19 mouse cellular contexts compared by ENCODE assay signal in the genomic region with DNA sequence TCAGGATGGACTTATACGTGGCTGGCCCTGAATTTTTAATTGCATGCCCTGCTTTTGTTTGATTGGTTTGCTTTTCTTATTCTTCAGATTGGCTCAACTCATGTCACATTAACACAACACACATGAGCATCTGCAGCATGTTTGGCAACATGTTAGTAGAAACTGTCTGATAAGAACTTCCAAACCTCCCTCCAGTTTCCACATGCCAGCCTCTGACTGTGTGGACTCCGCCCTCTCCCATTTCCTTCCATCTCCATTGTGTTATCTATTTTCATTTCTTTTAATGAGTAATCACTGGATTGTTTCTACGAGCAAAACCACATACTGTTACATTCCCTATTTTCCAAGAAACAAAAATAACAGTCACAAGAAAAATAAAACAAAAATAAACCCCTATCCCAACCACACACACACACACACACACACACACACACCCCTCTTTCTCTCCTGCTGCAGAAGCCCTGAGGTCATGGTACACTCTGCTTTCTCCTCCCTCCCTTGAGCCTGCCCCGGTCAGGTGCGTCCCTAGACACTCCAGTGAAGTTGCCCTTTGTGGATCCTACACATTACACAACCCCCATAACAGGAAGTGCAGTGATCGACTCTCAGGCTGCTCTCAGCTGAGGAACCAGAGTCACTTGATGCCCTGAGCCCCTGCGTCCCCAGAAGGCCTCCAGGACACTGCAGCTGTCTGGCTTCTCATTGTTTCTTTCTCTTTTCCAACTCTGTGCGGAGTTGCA. TPM values are rescaled to one million over a fixed set of nuclear protein-coding genes. Genes with fewer than 3 reads are reported as not detected.
DNase-seq lines count a peak whose midpoint lies in the region; ATAC-seq lines count a peak whose summit lies in the region.
"Had no signal": no experiment of that assay in that cellular context is flagged by ENCODE, and none has a peak within 500 bp of the region (broad histone marks: within the 10 kb centered on the region; RNA-seq: fewer than 3 reads in every experiment).

No protein-coding gene starts in this region.

- DNase-seq in liver, embryonic 13.5 days = no peak
- DNase-seq in adrenal gland, adult 2 months = no peak
- DNase-seq in cerebellum, adult 11-12 months = no peak
- DNase-seq in heart, embryonic 10.5 days (ENCODE audit: low spot score) = no peak
- DNase-seq: adrenal gland, postnatal 10 days; gastrocnemius, postnatal 25 days; thymus, adult 18-20 months had no signal

- no peak overlapping the region for H3K9ac ChIP-seq in kidney, embryonic 15.5 days
- no peak overlapping the region for H3K9ac ChIP-seq in liver, embryonic 13.5 days
- H3K9ac ChIP-seq: forebrain, embryonic 15.5 days; heart, embryonic 15.5 days; hindbrain, embryonic 15.5 days; neural tube, embryonic 13.5 days had no signal

- H3K4me1 ChIP-seq in kidney, embryonic 15.5 days = peaks cover 29% of the 10 kb centered on the region
- peaks cover 31% of the 10 kb centered on the region for H3K4me1 ChIP-seq in liver, embryonic 13.5 days (replicated peaks)
- peaks cover 21% of the 10 kb centered on the region for H3K4me1 ChIP-seq in heart, embryonic 10.5 days
- H3K4me1 ChIP-seq: forebrain, embryonic 15.5 days; hindbrain, embryonic 15.5 days had no signal

- 60% methylated on average over 8 of the region's 8 CpGs for WGBS in kidney, embryonic 15.5 days
- WGBS in liver, embryonic 13.5 days (ENCODE audit: insufficient replicate concordance) = 29% methylated on average over 8 of the region's 8 CpGs
- 65% methylated on average over 8 of the region's 8 CpGs for WGBS in heart, embryonic 10.5 days

- ATAC-seq in common myeloid progenitor, adult 5-6 weeks (replicated peaks; ENCODE audit: low read depth, poor library complexity, severe bottlenecking) = peak; percentile 76
- ATAC-seq in kidney, embryonic 15.5 days (replicated peaks; ENCODE audit: low FRiP score) = 0 out of 2 replicates have a peak, but pooled peaks have one; percentile 52
- peak; percentile 73 for ATAC-seq in liver, embryonic 13.5 days (ENCODE audit: low read depth)
- peak; percentile 70 for ATAC-seq in megakaryocyte progenitor cell, adult 5-6 weeks (replicated peaks; ENCODE audit: poor library complexity)
- ATAC-seq: forebrain, embryonic 15.5 days had no signal

- H3K36me3 ChIP-seq in kidney, embryonic 15.5 days = no peaks in the 10 kb centered on the region
- no peaks in the 10 kb centered on the region for H3K36me3 ChIP-seq in liver, embryonic 13.5 days
- H3K36me3 ChIP-seq in heart, embryonic 10.5 days = no peaks in the 10 kb centered on the region
- H3K36me3 ChIP-seq: forebrain, embryonic 15.5 days; heart, embryonic 15.5 days; hindbrain, embryonic 15.5 days; neural tube, embryonic 13.5 days had no signal

- no peak overlapping the region for H3K27ac ChIP-seq in kidney, embryonic 15.5 days
- no peak overlapping the region for H3K27ac ChIP-seq in liver, embryonic 13.5 days
- no peak overlapping the region; the same call in 1 of the 2 replicates for H3K27ac ChIP-seq in heart, embryonic 10.5 days
- H3K27ac ChIP-seq: forebrain, embryonic 15.5 days; heart, embryonic 15.5 days; hindbrain, embryonic 15.5 days; macrophage; neural tube, embryonic 13.5 days had no signal

- no peak overlapping the region for H3K4me2 ChIP-seq in kidney, embryonic 15.5 days
- no peak overlapping the region for H3K4me2 ChIP-seq in liver, embryonic 13.5 days
- H3K4me2 ChIP-seq: forebrain, embryonic 15.5 days; heart, embryonic 15.5 days; hindbrain, embryonic 15.5 days; neural tube, embryonic 13.5 days had no signal

- H3K9me3 ChIP-seq in kidney, embryonic 15.5 days (replicated peaks) = no peaks in the 10 kb centered on the region
- no peaks in the 10 kb centered on the region for H3K9me3 ChIP-seq in liver, embryonic 13.5 days (replicated peaks)
- H3K9me3 ChIP-seq in heart, embryonic 10.5 days = no peaks in the 10 kb centered on the region
- H3K9me3 ChIP-seq: forebrain, embryonic 15.5 days; heart, embryonic 15.5 days; hindbrain, embryonic 15.5 days; neural tube, embryonic 13.5 days had no signal

- peaks cover 2% of the 10 kb centered on the region for H3K27me3 ChIP-seq in kidney, embryonic 15.5 days
- no peaks in the 10 kb centered on the region for H3K27me3 ChIP-seq in liver, embryonic 13.5 days
- peaks cover 57% of the 10 kb centered on the region for H3K27me3 ChIP-seq in heart, embryonic 10.5 days (ENCODE audit: insufficient read depth, poor library complexity, severe bottlenecking)
- H3K27me3 ChIP-seq: forebrain, embryonic 15.5 days; hindbrain, embryonic 15.5 days; neural tube, embryonic 13.5 days had no signal

- H3K4me3 ChIP-seq in kidney, embryonic 15.5 days (replicated peaks) = no peak overlapping the region
- no peak overlapping the region for H3K4me3 ChIP-seq in liver, embryonic 13.5 days (replicated peaks)
- H3K4me3 ChIP-seq in heart, embryonic 10.5 days = no peak overlapping the region
- H3K4me3 ChIP-seq: forebrain, embryonic 15.5 days; heart, embryonic 15.5 days; hindbrain, embryonic 15.5 days; neural tube, embryonic 13.5 days had no signal

RNA-seq across cellular contexts. Expression of gene Gkn3, which starts 4.9 kb away (rescaled TPM):
- not detected in 2 replicates for total RNA-seq in common myeloid progenitor, adult 5-6 weeks (2017)
- 0.43 and 0.72 TPM in 2 replicates for polyA plus RNA-seq in kidney, embryonic 15.5 days (2015; fragmentation: Nextera tagmentation; extraction: Ambion mirVana)
- polyA plus RNA-seq in liver, embryonic 13.5 days (2015; fragmentation: Nextera tagmentation; extraction: Ambion mirVana) = 0.13 TPM in 1 of 2 replicates, not detected in the other
- total RNA-seq in megakaryocyte progenitor cell, adult 5-6 weeks (2015) = not detected in 2 replicates
- total RNA-seq in megakaryocyte progenitor cell, adult 5-6 weeks (2017) = not detected in 2 replicates
- total RNA-seq in adrenal gland, adult 2 months (2021) = under 1 TPM; 0.58 to 0.59 TPM
- polyA plus RNA-seq in adrenal gland, adult 2 months (2012; rRNA removed) = 0.28 and 0.69 TPM in 2 replicates
- 0.17 and 0.58 TPM in 2 replicates for polyA plus RNA-seq in heart, embryonic 10.5 days (2016; fragmentation: Nextera tagmentation; extraction: Ambion mirVana)
- polyA plus RNA-seq: macrophage; neural tube, embryonic 13.5 days had no signal

RNA-seq across cellular contexts. Expression of gene Gkn2, which starts 20.5 kb away (rescaled TPM):
- total RNA-seq in common myeloid progenitor, adult 5-6 weeks (2017) = not detected in 2 replicates
- polyA plus RNA-seq in kidney, embryonic 15.5 days (2015; fragmentation: Nextera tagmentation; extraction: Ambion mirVana) = not detected in 2 replicates
- not detected in 2 replicates for polyA plus RNA-seq in liver, embryonic 13.5 days (2015; fragmentation: Nextera tagmentation; extraction: Ambion mirVana)
- total RNA-seq in megakaryocyte progenitor cell, adult 5-6 weeks (2015) = not detected in 2 replicates
- total RNA-seq in megakaryocyte progenitor cell, adult 5-6 weeks (2017) = not detected in 2 replicates
- not detected for total RNA-seq in adrenal gland, adult 2 months (2021)
- polyA plus RNA-seq in adrenal gland, adult 2 months (2012; rRNA removed) = 1.8 TPM in 1 of 2 replicates, not detected in the other
- not detected in 2 replicates for polyA plus RNA-seq in heart, embryonic 10.5 days (2016; fragmentation: Nextera tagmentation; extraction: Ambion mirVana)
- total RNA-seq: adrenal gland, postnatal 10 days; gastrocnemius, postnatal 25 days; layer of hippocampus, adult 8-10 months; left cerebral cortex, postnatal 36 days; midbrain, postnatal 0 days had no signal
- polyA plus RNA-seq: cortical plate, adult 2 months; forebrain, embryonic 15.5 days; heart, embryonic 15.5 days; hindbrain, embryonic 15.5 days; macrophage; midbrain, postnatal 0 days; neural tube, embryonic 13.5 days had no signal

RNA-seq across cellular contexts. Expression of gene Bmp10, which starts 35.2 kb away (rescaled TPM):
- total RNA-seq in common myeloid progenitor, adult 5-6 weeks (2017) = not detected in 2 replicates
- not detected in 2 replicates for polyA plus RNA-seq in kidney, embryonic 15.5 days (2015; fragmentation: Nextera tagmentation; extraction: Ambion mirVana)
- polyA plus RNA-seq in liver, embryonic 13.5 days (2015; fragmentation: Nextera tagmentation; extraction: Ambion mirVana) = 0.12 and 0.15 TPM in 2 replicates
- total RNA-seq in megakaryocyte progenitor cell, adult 5-6 weeks (2015) = not detected in 2 replicates
- total RNA-seq in megakaryocyte progenitor cell, adult 5-6 weeks (2017) = not detected in 2 replicates
- not detected for total RNA-seq in adrenal gland, adult 2 months (2021)
- polyA plus RNA-seq in adrenal gland, adult 2 months (2012; rRNA removed) = not detected in 2 replicates
- 4.5 and 6.2 TPM in 2 replicates for polyA plus RNA-seq in heart, embryonic 10.5 days (2016; fragmentation: Nextera tagmentation; extraction: Ambion mirVana)
- total RNA-seq: gastrocnemius, postnatal 25 days; layer of hippocampus, adult 8-10 months; left cerebral cortex, postnatal 36 days; midbrain, postnatal 0 days had no signal
- polyA plus RNA-seq: cortical plate, adult 2 months; forebrain, embryonic 15.5 days; hindbrain, embryonic 15.5 days; macrophage; midbrain, postnatal 0 days; neural tube, embryonic 13.5 days had no signal

RNA-seq across cellular contexts. Expression of gene Gkn1, which starts 42.9 kb away (rescaled TPM):
- not detected in 2 replicates for total RNA-seq in common myeloid progenitor, adult 5-6 weeks (2017)
- polyA plus RNA-seq in kidney, embryonic 15.5 days (2015; fragmentation: Nextera tagmentation; extraction: Ambion mirVana) = not detected in 2 replicates
- not detected in 2 replicates for polyA plus RNA-seq in liver, embryonic 13.5 days (2015; fragmentation: Nextera tagmentation; extraction: Ambion mirVana)
- total RNA-seq in megakaryocyte progenitor cell, adult 5-6 weeks (2015) = not detected in 2 replicates
- not detected in 2 replicates for total RNA-seq in megakaryocyte progenitor cell, adult 5-6 weeks (2017)
- total RNA-seq in adrenal gland, adult 2 months (2021) = not detected
- 0.16 and 3.5 TPM in 2 replicates for polyA plus RNA-seq in adrenal gland, adult 2 months (2012; rRNA removed)
- not detected in 2 replicates for polyA plus RNA-seq in heart, embryonic 10.5 days (2016; fragmentation: Nextera tagmentation; extraction: Ambion mirVana)
- total RNA-seq: adrenal gland, postnatal 10 days; gastrocnemius, postnatal 25 days; layer of hippocampus, adult 8-10 months; midbrain, postnatal 0 days had no signal
- polyA plus RNA-seq: forebrain, embryonic 15.5 days; heart, embryonic 15.5 days; hindbrain, embryonic 15.5 days; macrophage; midbrain, postnatal 0 days; neural tube, embryonic 13.5 days had no signal

RNA-seq across cellular contexts. Expression of gene Antxr1, which starts 58.0 kb away (rescaled TPM):
- 0.32 TPM in 1 of 2 replicates, not detected in the other for total RNA-seq in common myeloid progenitor, adult 5-6 weeks (2017)
- polyA plus RNA-seq in kidney, embryonic 15.5 days (2015; fragmentation: Nextera tagmentation; extraction: Ambion mirVana) = 6.2 and 6.3 TPM in 2 replicates
- polyA plus RNA-seq in liver, embryonic 13.5 days (2015; fragmentation: Nextera tagmentation; extraction: Ambion mirVana) = 0.50 and 0.51 TPM in 2 replicates
- total RNA-seq in megakaryocyte progenitor cell, adult 5-6 weeks (2015) = 1.2 and 1.5 TPM in 2 replicates
- total RNA-seq in megakaryocyte progenitor cell, adult 5-6 weeks (2017) = 0.07 and 0.08 TPM in 2 replicates
- total RNA-seq in adrenal gland, adult 2 months (2021) = 10 to 100 TPM; 14.7 to 21.4 TPM
- 7.3 and 9.1 TPM in 2 replicates for polyA plus RNA-seq in adrenal gland, adult 2 months (2012; rRNA removed)
- 1.8 and 3.8 TPM in 2 replicates for polyA plus RNA-seq in heart, embryonic 10.5 days (2016; fragmentation: Nextera tagmentation; extraction: Ambion mirVana)
